Mouse (Mus musculus) layer of hippocampus, adult 18-20 months (tissue): Measurements from ENCODE around the gene Armc9. TPM values are rescaled to one million over a fixed set of nuclear protein-coding genes. Genes with fewer than 3 reads are reported as not detected.

ENCODE experiments used
- DNase-seq, 2 experiments: peaks; one replicate each; pipeline ENCODE4 v3.0.0; 2022; ENCODE audit warnings: low spot score in 2 of 2
- total RNA-seq, 2 experiments: library from RNA; stranded (reverse); gene quantifications; 2 replicates each; pipeline ENCODE4 v1.2.3; 2021

The Armc9 gene
- total RNA-seq, 2 experiments from 2014 or later, result 34.5 to 35.6 TPM

DNA sequence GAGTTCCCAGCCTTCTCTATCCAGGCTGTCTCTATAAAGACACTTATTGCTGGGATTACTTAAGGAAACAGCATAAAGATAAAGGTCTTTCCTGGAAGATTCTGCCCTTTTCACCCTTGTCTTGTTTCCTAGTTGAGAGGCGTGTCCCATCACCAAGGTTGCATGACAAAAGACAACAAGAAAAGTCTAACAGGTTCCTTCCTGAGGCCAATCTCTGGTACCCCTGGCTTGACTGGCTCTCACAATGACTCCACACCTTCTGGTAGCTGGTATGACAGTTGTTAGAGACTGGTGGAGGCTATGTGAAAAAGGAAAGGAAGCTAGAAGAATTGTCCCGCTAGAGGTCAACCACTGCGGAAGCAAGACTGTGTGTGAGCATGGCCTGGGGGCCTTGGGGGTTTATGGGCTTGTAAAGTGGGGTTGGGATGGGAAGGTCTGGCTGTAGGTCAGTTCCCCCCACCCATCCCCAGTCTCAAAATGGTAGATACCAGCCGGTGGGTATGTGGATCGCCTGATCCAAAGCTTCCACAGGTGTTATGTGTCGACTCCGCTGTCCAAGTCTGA lies 154.8 kb downstream of the Armc9 start:
- no peak for DNase-seq

DNA sequence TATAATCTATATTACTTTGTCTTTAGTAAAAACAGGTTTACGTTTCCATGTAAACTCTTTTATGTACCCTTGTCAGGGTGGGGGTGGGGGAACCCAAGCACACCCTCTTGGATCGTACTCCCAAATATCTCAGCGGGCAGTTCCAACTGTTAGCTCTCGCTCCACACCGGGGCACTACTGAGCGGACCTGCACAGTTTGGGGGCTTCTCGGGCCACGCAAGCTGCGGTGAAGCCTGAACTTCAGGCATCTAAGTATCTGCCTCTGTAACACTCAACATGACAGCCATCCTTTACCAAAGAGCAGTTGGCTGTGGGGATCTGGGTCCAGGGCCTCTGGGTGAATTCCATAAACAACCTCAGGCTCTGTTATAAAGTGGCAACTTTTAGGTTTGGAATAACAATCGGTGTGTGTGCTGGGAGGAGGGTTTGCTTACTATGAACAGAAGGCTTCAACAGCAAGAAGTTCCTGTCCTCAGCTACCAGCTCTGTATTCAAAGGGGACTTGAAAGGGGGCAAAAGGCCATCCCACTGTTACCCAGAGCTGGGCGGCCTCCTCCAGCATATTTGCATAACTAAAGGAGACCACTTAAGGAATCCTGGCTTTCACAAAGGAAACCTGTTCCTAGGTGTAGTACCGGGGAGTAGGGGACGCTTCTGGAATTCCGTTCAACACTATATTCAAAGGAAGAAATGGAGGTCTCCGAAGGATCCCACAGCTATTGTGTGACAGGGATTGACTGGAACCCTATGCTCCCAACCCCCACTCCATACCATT lies 156.1 kb downstream of the Armc9 start:
- no peak for DNase-seq

DNA sequence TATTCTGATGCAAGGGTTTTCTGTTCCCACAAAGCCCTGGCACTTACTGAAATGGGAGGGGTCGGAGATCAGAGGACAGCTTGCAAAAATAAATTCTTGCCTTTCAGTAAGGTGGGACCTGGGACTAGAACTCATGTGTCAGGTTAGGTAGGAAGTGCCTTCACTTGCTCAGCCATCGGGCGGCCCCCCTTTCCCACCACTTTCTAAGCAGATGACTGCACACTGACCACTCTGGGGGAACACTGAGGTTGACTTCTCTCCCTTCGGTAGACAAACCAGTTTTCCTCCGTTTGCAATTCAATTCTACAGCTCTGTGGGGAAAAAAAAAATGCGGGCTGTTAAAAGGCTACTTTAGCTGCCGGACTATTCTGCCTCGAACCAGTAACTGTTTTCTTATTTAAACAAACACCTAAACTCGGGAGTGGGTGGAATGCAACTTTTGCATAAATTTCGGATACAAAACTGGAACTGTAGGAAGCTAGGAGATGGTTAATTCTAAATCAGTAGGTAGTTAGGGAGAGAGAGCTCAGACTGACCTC lies 157.0 kb downstream of the Armc9 start:
- DNase-seq, result no peak

DNA sequence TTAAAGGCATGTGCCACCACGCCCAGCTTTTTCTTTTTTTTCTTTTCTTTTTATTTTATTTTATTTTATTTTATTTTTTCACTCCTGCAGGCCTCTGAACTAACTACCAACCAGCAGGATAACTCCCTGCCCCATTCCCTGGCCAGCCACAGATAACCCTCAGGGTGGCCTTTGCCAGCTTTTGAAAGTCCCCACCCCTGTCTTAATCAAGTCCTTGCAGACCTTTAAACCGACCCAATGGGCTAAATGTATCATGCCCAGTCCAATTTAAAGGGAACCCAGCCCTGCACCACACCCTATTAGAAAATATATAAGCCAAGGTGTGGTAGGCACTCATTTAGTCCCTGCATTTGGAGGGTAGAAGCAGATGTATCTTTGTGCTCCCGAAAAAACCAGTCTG lies 157.7 kb downstream of the Armc9 start:
- DNase-seq, result no peak

DNA sequence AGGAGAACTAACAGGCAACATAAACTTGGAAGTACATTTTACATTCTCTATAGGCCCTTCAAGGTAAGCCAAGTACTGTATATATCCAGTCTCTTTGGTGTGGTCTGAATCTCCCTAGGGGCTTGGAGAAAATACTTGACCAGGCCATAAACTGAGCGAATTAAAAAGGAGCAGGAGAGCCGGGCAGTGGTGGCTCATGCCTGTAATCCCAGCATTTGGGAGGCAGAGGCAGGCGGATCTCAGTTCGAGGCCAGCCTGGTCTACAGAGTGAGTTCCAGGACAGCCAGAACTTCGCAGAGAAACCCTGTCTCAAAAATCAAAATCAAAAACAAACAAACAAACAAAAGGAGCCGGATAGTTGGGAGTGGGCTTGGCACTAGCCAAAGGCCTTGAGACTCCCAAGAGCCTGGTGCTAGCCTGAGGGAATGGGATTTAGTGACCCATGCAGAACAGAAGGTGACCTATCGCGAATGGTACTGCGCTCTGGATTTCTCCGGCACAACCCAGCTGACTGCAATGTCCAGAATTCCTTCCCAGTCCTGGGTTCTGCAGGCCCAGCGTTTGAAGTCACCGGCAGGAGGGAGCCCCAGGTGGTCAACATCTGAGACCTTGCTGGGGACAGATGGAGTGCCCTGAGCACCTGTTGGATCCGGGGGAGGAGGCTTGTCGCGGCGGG lies 158.7 kb downstream of the Armc9 start:
- DNase-seq, result no peak

DNA sequence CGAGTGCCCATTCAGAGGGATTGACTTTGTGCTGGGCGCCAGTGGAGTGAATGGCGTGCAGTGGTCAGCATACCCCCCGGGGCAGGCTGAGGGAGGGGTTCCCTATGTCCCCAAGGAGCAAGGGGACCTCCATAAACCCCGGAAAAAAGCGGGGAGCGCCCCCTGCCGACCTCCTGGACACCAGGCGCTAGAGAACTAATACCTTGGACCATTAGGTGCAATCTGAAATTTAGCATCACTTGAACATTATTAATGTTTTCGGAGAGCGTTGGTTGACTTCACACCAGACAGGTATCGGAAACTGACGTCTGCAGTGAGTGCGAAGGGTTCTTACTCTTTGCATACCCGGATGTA lies 159.2 kb downstream of the Armc9 start:
- no peak for DNase-seq

DNA sequence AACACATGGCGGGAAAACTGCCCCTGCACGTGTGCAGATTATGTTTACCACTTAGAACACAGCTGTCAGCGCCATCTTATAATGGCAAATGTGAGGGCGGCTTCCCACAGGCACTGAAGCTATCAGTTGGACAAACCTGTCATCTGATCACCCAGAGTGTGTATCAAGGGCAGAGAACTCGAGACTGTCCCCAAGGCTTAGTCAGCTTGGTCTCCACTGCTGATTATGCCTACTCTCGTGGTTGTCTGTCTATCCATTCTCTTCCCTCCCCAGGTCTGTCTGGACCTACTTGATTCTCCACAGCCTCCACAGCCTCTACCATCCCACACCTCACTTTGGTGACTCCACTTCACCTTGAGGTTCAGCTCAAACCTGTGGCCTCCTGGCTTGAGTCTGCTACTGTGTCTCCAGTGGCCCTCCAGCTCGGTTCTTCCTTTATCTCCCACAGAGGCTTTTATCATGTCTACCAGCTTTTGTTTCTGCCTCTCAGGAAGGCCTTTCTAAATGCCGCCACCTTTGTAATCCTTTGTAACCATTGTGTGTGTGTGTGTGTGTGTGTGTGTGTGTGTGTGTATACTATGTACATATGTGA lies 166.3 kb downstream of the Armc9 start:
- no peak for DNase-seq

Other genes starting within 250 kb of the Armc9 start
- gene 4933407L21Rik, start 226.3 kb upstream of the Armc9 start, total RNA-seq, result 1 to 10 TPM; 3.3 to 4.1 TPM
- under 1 TPM in 1 of 2 experiments, not detected in 1; 0.08 TPM for gene Gpr55, start 193.8 kb upstream of the Armc9 start, total RNA-seq
- under 1 TPM; 0.30 to 0.91 TPM for gene Spata3, start 138.0 kb upstream of the Armc9 start, total RNA-seq
- 10 to 100 TPM; 12.2 to 12.3 TPM for gene 2810459M11Rik, start 108.9 kb upstream of the Armc9 start, total RNA-seq
- 100 to 1,000 TPM; 108 to 110 TPM for gene Psmd1, start 90.4 kb upstream of the Armc9 start, total RNA-seq
- gene Htr2b, start 42.8 kb upstream of the Armc9 start, total RNA-seq, result not detected
- gene Gm21972, start 21.1 kb upstream of the Armc9 start, total RNA-seq, result 1 to 10 TPM; 5.2 to 6.1 TPM
- gene B3gnt7, start 148.1 kb downstream of the Armc9 start, total RNA-seq, result under 1 TPM; 0.76 to 0.89 TPM
- 100 to 1,000 TPM; 139 to 140 TPM for gene Ncl, start 204.6 kb downstream of the Armc9 start, total RNA-seq